Mouse (Mus musculus): ENCODE measurements around the gene Nabp1. TPM values are rescaled to one million over a fixed set of nuclear protein-coding genes. Genes with fewer than 3 reads are reported as not detected.

Nabp1 gene
- 172 TPM for total RNA-seq (2023)

GRCm38 (mm10) chr1:51478262-51479026, at the start of gene Nabp1:
Gene Nabp1, minus strand, starts transcription at chr1:51478425.

Other genes starting within 250 kb of the Nabp1 start
- gene Cavin2, start 189.3 kb downstream of the Nabp1 start, total RNA-seq (2023) = not detected

Measured in CD8-positive naive resting alpha-beta T cell, adult 57 days (primary cell).